Mouse (Mus musculus) neutrophil, adult 5-6 weeks (primary cell): Measurements from ENCODE around the gene Cmtm3. TPM values are rescaled to one million over a fixed set of nuclear protein-coding genes. Genes with fewer than 3 reads are reported as not detected.

Experiments
- ATAC-seq: fragments of 151-379, 151-347 bp; 2 replicates; pipeline ENCODE4 v1.8.0; 2017; ENCODE audit warnings: mild to moderate bottlenecking, moderate TSS enrichment; ENCODE audit not compliant: insufficient number of reproducible peaks, poor library complexity, low FRiP score, severe bottlenecking; ENCODE audit errors: extremely low read depth
- total RNA-seq: library from RNA; stranded (forward); fragments of 200-1000 nt; gene quantifications from 2 replicates; pipeline ENCODE4 v1.2.3, GENCODE M21; 2017

Gene Cmtm3
- total RNA-seq, 1 experiment from 2014 or later = 3.8 TPM

- peak; percentile 60 for ATAC-seq
Observed at GRCm38 (mm10) chr8:104340233-104341105, 1.3 kb downstream of the Cmtm3 start.

- no peak for ATAC-seq
Observed at GRCm38 (mm10) chr8:104341106-104341561, 1.9 kb downstream of the Cmtm3 start.

GRCm38 (mm10) chr8:104341678-104342077 lies 2.5 kb downstream of the Cmtm3 start:
- no peak for ATAC-seq

DNA sequence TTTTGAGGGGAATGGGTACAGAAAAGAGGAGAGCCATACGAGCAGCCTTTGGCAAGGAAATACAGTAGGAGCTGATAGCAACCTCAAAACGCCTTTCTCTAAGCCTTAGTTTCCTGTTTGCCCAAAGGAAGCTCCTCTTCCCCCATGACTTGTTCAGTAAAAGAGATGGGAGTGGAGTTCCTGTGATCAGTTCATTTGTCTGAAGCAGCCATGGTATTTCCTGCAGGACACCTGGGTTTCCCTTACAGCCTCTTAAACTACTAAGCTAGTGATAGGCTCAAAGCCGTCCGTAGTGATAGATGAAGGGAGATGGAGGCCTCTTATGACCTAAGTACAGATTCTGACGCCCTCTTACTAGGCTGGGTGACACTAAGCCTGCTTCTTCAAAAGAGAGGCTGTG lies 3.2 kb downstream of the Cmtm3 start:
- ATAC-seq = no peak

DNA sequence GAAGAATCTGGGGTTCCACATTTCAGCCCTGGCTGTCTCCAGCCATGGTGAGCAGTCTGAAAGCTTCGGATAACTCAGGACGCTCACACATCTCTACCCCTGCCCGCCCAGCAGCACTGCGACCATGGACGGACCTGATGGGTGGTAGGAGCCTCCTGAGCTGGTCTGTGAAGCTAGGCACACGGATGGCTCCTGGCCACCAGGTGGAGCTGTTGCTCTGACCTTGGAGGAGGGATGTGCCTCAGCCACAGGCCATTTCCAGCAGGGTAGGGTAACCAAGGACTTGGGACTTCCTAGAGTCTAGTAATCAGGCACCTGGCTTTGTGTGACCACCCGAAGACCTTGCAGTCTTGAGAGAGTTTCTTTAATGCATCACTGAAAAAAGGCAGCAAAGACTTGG lies 4.7 kb downstream of the Cmtm3 start:
- ATAC-seq = peak; percentile 64

- ATAC-seq = no peak
Observed at GRCm38 (mm10) chr8:104344622-104345021, 5.4 kb downstream of the Cmtm3 start.

GRCm38 (mm10) chr8:104346706-104347105 lies 7.5 kb downstream of the Cmtm3 start:
- ATAC-seq = no peak

DNA sequence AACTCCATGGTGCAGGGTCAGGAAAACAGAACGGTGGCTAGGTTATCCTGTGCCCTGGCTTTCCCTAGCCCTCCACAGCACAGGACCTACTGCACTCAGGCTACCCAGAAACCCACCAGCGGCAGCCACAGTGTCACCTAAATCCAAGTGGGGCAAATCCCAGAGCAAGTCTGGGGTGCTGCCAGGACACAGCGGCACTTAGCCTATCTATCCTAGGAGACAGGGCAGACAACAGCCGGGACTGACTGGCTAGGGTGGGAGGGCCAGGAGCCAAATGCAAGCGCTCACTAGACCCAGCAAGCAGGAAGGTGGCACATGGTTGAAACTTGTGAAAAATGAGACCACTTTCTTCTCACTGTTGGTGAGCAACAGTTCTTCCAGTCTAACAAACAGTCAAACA lies 9.8 kb downstream of the Cmtm3 start:
- no peak for ATAC-seq

DNA sequence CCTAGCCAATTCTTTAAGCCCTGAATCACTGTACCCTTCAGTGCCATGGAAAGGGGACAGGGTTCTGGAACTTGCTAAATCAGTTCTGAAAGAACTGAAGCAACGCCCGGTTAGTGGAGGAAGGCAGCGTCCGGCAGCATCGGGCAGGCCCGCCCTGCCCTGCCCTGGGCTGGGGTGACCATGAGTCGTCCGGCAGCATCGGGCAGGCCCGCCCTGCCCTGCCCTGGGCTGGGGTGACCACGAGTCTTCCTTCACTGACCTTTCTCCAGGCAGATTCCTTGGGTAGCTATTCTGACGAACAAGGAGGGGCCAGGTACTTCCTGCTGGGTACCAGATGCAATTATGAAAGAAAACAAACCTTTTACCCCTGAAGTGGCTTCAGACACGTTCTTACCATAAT lies 10.8 kb downstream of the Cmtm3 start:
- ATAC-seq = no peak

DNA sequence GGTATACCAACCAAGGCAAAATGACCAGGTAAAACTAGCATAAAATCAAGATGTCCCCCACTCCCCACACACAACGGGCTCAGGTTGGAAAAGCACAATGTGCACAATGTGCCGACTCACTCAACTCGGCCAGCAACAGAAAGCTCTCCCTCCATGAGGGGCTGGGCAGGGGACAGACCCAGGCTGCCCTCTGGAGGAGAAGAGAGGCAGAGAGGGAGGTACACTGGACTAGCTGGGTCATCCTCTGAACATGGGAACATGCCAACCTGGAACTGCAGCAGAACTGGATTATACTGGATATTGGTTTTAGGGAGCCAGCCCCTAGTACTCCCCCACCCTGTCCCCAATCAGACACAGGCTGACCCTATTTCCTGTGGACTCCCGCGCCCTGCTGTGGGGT lies 14.0 kb downstream of the Cmtm3 start:
- ATAC-seq = no peak

- ATAC-seq = no peak
Observed at GRCm38 (mm10) chr8:104354504-104354903, 15.3 kb downstream of the Cmtm3 start.

- no peak for ATAC-seq
Observed at GRCm38 (mm10) chr8:104358637-104359036, 19.4 kb downstream of the Cmtm3 start.

GRCm38 (mm10) chr8:104359778-104360456 lies 20.7 kb downstream of the Cmtm3 start:
- no peak for ATAC-seq

DNA sequence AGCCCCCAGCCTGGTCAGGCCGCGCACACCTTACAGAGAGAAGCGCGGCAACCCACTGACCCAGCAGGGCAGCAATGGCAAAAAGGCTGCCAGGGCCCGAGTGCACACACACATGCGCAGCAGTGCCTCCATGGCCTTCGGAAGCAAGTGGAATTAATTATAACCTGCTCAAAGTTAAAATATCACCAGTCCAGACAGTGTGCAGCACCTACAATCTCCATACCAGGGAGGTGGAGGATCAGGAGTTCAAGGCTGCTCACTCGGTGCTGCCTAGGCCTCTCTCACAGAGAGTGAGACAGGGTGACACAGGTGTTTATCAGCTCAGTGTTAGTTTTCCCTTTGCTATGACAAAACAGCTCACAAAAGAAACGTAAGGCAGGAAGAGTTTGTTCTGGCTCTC lies 26.5 kb downstream of the Cmtm3 start:
- ATAC-seq = no peak

- no peak for ATAC-seq
Observed at GRCm38 (mm10) chr8:104367398-104367797, 28.2 kb downstream of the Cmtm3 start.

GRCm38 (mm10) chr8:104369591-104369990 lies 30.4 kb downstream of the Cmtm3 start:
- ATAC-seq = no peak

- ATAC-seq = no peak
Observed at GRCm38 (mm10) chr8:104370071-104370470, 30.9 kb downstream of the Cmtm3 start.

- ATAC-seq = no peak
Observed at GRCm38 (mm10) chr8:104371121-104371520, 31.9 kb downstream of the Cmtm3 start.

DNA sequence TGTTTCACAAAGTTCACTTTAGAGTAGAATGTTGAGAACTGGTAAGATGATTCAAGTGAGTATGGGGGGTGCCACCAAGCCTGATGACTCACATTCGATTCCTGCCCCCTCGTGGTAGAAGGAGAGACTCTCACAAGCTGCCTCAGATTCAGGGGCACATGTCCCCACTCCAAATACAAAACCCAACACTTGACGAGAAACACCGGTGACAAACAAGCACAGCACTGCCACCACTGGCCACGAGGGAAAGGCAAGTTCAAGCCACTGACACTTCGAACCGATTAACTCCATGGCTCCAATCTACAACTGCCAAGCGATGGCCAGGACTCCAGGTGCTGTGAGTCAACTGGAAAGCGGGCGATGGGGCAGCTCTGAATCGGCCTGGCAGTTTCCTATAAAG lies 34.6 kb downstream of the Cmtm3 start:
- ATAC-seq = no peak

DNA sequence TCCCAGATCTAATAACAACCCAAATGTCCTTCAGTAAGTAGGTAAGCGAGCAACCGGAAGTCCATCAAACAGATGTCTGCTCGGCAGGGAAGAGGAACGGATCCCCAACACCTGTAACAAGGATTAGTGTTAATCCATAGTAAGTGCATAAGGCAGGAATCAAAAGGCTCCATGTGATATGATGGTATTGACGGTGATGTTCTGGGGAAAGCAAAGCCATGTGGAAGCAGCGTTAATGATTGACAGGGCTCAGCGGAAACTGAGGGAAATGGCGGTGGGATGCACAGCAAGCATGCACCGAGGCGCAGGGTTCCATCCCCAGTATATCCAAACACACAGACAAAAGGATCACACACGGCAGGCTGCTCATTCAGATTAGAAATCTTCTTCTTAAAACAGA lies 35.1 kb downstream of the Cmtm3 start:
- no peak for ATAC-seq
